Mouse (Mus musculus): ENCODE results near the gene Dnajc12. TPM values are rescaled to one million over a fixed set of nuclear protein-coding genes. Genes with fewer than 3 reads are reported as not detected.
"Not testable (repeated sequence)": the region's sequence is repeated elsewhere in the genome, so short reads cannot be mapped to it uniquely, and the experiment has no call there.

Dnajc12 gene
- total RNA-seq (2021), result 10 to 100 TPM; 16.0 to 19.1 TPM
- long read RNA-seq, experiment 1, transcript Dnajc12-201 (5 exons, 3,025 nt), result major isoform, 9 of 12 reads
- long read RNA-seq, experiment 1, partial matches to known transcripts, result 1 of 12 reads
- long read RNA-seq, experiment 1, other reads (novel, unspliced or antisense), result 2 of 12 reads
- long read RNA-seq, experiment 2, partial matches to known transcripts, result 0 of 4 reads
- long read RNA-seq, experiment 2, other reads (novel, unspliced or antisense), result 1 of 4 reads

- DNase-seq, result peak; percentile 76 to 86
Measured at GRCm38 (mm10) chr10:63382372-63383279, at the start of gene Dnajc12. Gene Dnajc12 (plus strand): TSS chr10:63382443.

GRCm38 (mm10) chr10:63336901-63337300 is 45.3 kb upstream of the Dnajc12 start:
- peak in 1 of 2 experiments; percentile 8 for DNase-seq

- no peak for DNase-seq
Measured at GRCm38 (mm10) chr10:63337326-63337725, 44.9 kb upstream of the Dnajc12 start.

GRCm38 (mm10) chr10:63337951-63338836 is 44.0 kb upstream of the Dnajc12 start:
- DNase-seq, result peak; percentile 76 to 85

GRCm38 (mm10) chr10:63338914-63339643 is 43.2 kb upstream of the Dnajc12 start:
- peak; percentile 95 to 97 for DNase-seq

- no peak for DNase-seq
Measured at GRCm38 (mm10) chr10:63341351-63341750, 40.9 kb upstream of the Dnajc12 start.

GRCm38 (mm10) chr10:63344751-63345150 is 37.5 kb upstream of the Dnajc12 start:
- no peak for DNase-seq

GRCm38 (mm10) chr10:63348291-63348690 is 34.0 kb upstream of the Dnajc12 start:
- DNase-seq, result no peak

GRCm38 (mm10) chr10:63350666-63351065 is 31.6 kb upstream of the Dnajc12 start:
- no peak for DNase-seq

- not testable (repeated sequence) for DNase-seq
Measured at GRCm38 (mm10) chr10:63351099-63351498, 31.1 kb upstream of the Dnajc12 start.

- DNase-seq, result no peak
Measured at GRCm38 (mm10) chr10:63352111-63352510, 30.1 kb upstream of the Dnajc12 start.

- DNase-seq, result no peak
Measured at GRCm38 (mm10) chr10:63360502-63360901, 21.7 kb upstream of the Dnajc12 start.

- peak in 1 of 2 experiments; percentile 5 for DNase-seq
Measured at GRCm38 (mm10) chr10:63365918-63366455, 16.3 kb upstream of the Dnajc12 start.

GRCm38 (mm10) chr10:63367386-63367785 is 14.9 kb upstream of the Dnajc12 start:
- DNase-seq, result no peak

- DNase-seq, result no peak
Measured at GRCm38 (mm10) chr10:63368041-63368440, 14.2 kb upstream of the Dnajc12 start.

GRCm38 (mm10) chr10:63376303-63376702 is 5.9 kb upstream of the Dnajc12 start:
- no peak for DNase-seq

- DNase-seq, result peak; percentile 39 to 54
Measured at GRCm38 (mm10) chr10:63377468-63377867, 4.8 kb upstream of the Dnajc12 start.

- no peak for DNase-seq
Measured at GRCm38 (mm10) chr10:63378948-63379680, 3.1 kb upstream of the Dnajc12 start.

GRCm38 (mm10) chr10:63381498-63382280 is 554 bp upstream of the Dnajc12 start, which contains the start of gene Sirt1:
Gene Sirt1 (minus strand): TSS chr10:63381704.
- DNase-seq, result no peak
